Mouse (Mus musculus): Measurements from ENCODE around the gene Elmo2. TPM values are rescaled to one million over a fixed set of nuclear protein-coding genes. Genes with fewer than 3 reads are reported as not detected.

Gene Elmo2
- polyA plus RNA-seq, 1 experiment from 2014 or later, result 39.1 TPM

DNA sequence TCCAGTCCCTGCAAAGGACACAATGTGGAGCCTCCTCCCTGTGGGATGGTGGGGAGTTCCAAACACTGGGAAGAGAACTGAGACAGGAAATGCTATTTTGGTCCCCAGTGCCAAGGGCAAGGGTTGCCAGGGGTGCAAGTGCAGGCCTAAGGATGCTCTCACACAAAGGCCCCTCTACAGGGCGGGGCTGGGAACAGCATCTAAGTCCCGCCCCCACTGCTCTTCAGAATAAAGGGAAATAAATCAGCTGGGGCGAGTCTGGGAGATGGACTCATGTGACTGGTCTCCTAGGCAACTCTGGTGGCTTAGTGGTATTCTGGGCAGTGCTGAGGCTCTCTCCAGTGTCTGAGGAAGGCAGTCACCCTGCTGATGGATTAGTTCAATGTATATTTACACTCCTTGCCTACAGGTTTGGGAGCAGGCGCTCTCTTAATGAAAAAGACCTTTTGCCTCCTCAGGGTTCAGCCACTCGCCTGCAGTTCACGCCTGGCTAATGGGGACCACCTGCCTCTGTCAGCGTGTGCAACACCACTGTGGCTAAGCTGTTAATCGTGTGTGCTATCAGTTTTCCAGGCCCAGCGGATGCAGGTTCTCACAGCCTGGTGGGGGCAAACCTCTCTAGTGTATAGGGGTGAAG lies 9.3 kb downstream of the Elmo2 start:
- WGBS (ENCODE audit: missing documents), result 44% methylated on average over 9 of the region's 9 CpGs
- H3K4me3 ChIP-seq (ENCODE audit: inconsistent target), result no peak overlapping the region
- peak overlapping the region; percentile 94 for H3K27ac ChIP-seq
- peaks cover 29% of the 10 kb centered on the region for H3K79me2 ChIP-seq (ENCODE audit: inconsistent target)
- H3K36me3 ChIP-seq (ENCODE audit: inconsistent target), result peaks cover 44% of the 10 kb centered on the region

DNA sequence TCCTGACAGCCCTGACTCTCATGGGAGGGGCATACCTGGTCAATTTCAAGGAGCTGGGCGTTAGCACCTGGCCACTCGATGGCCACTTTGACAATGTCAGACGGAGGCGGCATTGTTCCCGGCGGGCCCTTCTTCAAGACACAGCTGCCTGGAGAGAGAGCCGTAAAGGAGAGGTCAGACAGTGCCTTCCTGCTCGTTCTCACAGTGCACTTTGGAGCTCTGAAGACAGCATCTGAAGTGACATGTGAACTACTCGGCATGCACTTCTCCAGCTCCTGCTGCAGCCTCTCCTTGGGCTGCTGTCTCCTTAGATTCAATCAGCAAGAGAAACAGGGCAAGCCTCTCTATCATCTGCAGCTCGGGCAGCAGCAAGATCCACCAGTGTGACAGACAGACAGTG lies 10.1 kb downstream of the Elmo2 start:
- H3K79me2 ChIP-seq (ENCODE audit: inconsistent target), result peaks cover 25% of the 10 kb centered on the region
- 94% methylated on average over 10 of the region's 10 CpGs for WGBS (ENCODE audit: missing documents)
- peak overlapping the region; percentile 94; the same call in 1 of the 2 replicates for H3K27ac ChIP-seq
- peaks cover 51% of the 10 kb centered on the region for H3K36me3 ChIP-seq (ENCODE audit: inconsistent target)
- H3K4me3 ChIP-seq (ENCODE audit: inconsistent target), result no peak overlapping the region

DNA sequence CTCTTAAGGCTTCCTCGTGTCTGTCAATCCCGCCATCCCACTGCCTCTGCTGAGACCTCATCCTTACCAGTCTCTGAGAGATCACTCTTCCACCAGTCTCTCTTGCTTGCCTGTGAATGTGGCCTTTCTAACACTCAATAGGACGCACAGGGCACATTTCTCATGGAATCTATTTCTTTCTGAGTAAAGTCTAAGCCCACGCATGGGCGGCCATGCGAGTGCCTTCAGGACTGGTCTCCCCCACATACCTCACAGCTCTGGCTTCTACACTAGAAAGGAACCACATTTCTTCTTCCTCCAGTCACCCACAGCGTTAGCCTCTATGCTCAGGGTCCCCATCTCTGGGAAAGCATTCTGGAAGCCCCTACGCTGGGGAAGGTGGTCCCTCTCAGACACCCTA lies 12.1 kb downstream of the Elmo2 start:
- 96% methylated on average over 7 of the region's 8 CpGs for WGBS (ENCODE audit: missing documents)
- no peak overlapping the region for H3K27ac ChIP-seq
- H3K4me3 ChIP-seq (ENCODE audit: inconsistent target), result no peak overlapping the region
- H3K36me3 ChIP-seq (ENCODE audit: inconsistent target), result peaks cover 71% of the 10 kb centered on the region
- H3K79me2 ChIP-seq (ENCODE audit: inconsistent target), result peaks cover 25% of the 10 kb centered on the region

DNA sequence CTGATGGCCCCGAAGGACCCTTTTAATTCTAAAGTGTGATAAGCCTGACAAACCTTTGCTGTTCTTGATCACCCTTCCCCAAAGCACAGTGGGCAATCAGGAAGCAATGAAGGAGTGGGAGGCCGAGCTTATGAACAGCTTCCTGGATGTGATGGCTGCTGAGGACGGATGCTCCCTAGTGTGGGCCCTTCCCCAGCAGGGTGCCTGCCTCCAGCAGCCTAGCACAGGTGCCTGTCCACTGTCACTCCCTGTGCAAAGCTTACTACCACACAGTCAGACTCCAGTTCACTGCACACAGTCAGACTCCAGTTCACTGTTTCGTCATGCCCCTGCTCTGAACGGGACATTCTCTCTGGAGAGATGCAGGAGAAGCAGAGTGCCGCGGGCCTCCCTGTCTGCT lies 13.9 kb downstream of the Elmo2 start:
- H3K4me3 ChIP-seq (ENCODE audit: inconsistent target), result no peak overlapping the region
- WGBS (ENCODE audit: missing documents), result 88% methylated on average over 7 of the region's 7 CpGs
- H3K79me2 ChIP-seq (ENCODE audit: inconsistent target), result peaks cover 18% of the 10 kb centered on the region
- H3K36me3 ChIP-seq (ENCODE audit: inconsistent target), result peaks cover 82% of the 10 kb centered on the region
- H3K27ac ChIP-seq, result no peak overlapping the region

DNA sequence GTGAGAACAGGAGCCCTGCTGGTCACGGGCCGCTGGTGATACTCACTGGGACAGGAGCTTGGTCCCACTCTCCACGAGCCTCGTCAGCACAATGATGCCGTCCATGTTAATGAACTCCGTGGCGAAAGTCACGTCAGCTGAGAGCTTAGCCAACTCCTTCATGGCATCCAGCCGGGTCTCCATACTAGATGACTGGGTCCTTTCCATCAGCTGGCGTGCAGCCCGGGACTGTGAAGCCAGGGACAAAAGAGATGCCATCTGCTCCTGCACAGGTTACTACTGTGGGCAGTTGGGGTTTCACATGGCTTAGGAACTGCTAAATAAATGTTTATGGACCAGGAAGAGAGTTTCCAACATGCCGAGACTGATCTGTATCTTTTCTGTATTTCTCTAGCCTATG lies 14.7 kb downstream of the Elmo2 start:
- H3K4me3 ChIP-seq (ENCODE audit: inconsistent target), result no peak overlapping the region
- 94% methylated on average over 12 of the region's 12 CpGs for WGBS (ENCODE audit: missing documents)
- H3K27ac ChIP-seq, result no peak overlapping the region
- H3K79me2 ChIP-seq (ENCODE audit: inconsistent target), result peaks cover 12% of the 10 kb centered on the region
- H3K36me3 ChIP-seq (ENCODE audit: inconsistent target), result peaks cover 88% of the 10 kb centered on the region

DNA sequence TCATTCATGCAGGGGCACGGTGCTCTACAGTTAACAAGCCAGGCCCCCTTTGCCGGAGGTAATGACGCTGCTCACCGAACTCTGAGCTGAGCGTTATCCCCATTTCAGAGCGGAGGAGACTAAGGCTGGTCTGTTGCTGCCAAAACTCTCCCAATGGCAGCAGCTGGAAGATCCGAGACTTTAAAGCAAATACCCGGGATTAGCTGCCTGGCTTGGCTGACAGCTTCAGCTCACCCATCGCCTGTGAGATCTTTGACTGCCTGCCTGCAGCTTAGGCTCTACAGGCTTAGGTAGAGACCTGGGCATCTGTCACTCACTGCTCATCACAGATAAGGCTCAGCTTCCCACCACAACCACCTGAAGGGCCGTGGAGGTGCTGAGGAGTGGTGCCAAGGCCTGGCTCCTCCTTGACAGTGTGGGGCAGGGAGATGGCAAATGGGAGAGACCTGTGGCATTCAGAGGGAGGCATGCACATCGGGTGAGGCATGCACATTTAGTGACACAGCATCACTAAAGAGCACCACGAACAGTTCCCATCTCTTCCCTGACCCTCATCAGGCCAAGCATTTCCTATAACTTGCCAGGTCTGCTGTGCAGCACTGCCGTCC lies 15.4 kb downstream of the Elmo2 start:
- H3K27ac ChIP-seq, result no peak overlapping the region
- H3K4me3 ChIP-seq (ENCODE audit: inconsistent target), result no peak overlapping the region
- WGBS (ENCODE audit: missing documents), result 94% methylated on average over 13 of the region's 13 CpGs
- H3K36me3 ChIP-seq (ENCODE audit: inconsistent target), result peaks cover 90% of the 10 kb centered on the region
- H3K79me2 ChIP-seq (ENCODE audit: inconsistent target), result peaks cover 5% of the 10 kb centered on the region

DNA sequence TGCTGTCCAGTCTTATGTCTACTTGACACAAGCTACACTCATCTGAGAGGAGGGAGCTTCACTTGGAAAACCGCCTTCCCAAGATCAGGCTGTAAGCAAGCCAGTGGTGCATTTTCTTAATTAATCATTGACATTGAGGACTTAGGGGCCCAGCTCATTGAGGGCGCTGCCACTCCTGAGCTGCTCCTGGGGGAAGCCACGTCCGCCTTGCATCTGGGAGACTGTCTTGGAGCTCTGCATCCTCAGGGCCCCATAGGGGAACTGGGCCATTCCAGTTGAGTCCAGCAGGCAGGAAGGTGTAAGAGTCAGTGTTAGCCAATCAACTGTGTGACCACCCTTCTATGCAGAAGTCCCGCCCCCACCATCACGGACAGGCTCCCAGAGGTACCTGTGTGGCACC lies 18.5 kb downstream of the Elmo2 start:
- H3K36me3 ChIP-seq (ENCODE audit: inconsistent target), result peaks cover 87% of the 10 kb centered on the region
- H3K27ac ChIP-seq, result no peak overlapping the region
- H3K4me3 ChIP-seq (ENCODE audit: inconsistent target), result no peak overlapping the region
- no peaks in the 10 kb centered on the region for H3K79me2 ChIP-seq (ENCODE audit: inconsistent target)
- WGBS (ENCODE audit: missing documents), result 94% methylated on average over 3 of the region's 6 CpGs

DNA sequence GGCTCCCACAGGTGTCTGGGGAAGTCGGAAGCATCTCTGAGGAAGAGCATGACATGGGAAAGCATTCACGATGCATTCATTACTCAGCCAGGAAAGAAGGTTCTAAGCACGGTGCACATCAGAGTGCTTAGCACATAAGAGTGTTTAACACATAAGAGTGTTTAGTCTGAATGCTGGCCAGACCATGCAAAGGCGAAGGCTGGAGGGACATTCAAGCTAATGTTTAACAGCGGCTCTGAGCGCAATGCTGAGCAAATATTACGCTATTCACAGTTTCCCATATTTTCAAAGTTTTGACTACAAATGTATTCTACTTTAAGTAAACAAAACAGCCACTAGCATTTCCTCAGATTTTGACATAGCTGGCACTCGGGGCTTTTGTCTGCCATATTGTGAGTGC lies 20.8 kb downstream of the Elmo2 start:
- no peak overlapping the region for H3K27ac ChIP-seq
- WGBS (ENCODE audit: missing documents), result 94% methylated on average over 7 of the region's 8 CpGs
- no peak overlapping the region for H3K4me3 ChIP-seq (ENCODE audit: inconsistent target)
- H3K36me3 ChIP-seq (ENCODE audit: inconsistent target), result peaks cover 78% of the 10 kb centered on the region
- H3K79me2 ChIP-seq (ENCODE audit: inconsistent target), result no peaks in the 10 kb centered on the region

DNA sequence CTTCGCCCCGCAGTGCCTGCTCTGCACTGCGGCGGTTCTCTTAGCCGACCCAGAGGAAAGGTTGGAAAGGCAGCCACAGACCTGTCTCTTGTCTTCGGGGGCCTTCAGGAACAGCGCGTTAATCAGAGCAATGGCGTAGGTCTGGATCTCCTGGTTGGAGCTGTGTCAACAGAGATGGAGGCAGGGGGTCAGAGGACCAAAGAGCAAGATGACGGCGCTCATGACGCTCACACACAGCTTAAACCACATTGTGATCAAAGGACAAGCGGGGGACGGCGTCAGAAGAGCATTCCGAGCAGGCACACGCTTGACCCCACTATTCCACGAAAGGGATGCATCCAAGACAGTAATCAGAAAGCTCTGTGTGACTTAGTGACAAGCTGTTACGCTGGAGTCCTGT lies 21.5 kb downstream of the Elmo2 start:
- Histone ChIP-seq H3K4me3 (ENCODE audit: inconsistent target) (no peak overlapping the region), H3K79me2 (ENCODE audit: inconsistent target) (no peaks in the 10 kb centered on the region), H3K36me3 (ENCODE audit: inconsistent target) (peaks cover 72% of the 10 kb centered on the region), H3K27ac (no peak overlapping the region)
- 96% methylated on average over 18 of the region's 19 CpGs for WGBS (ENCODE audit: missing documents)

DNA sequence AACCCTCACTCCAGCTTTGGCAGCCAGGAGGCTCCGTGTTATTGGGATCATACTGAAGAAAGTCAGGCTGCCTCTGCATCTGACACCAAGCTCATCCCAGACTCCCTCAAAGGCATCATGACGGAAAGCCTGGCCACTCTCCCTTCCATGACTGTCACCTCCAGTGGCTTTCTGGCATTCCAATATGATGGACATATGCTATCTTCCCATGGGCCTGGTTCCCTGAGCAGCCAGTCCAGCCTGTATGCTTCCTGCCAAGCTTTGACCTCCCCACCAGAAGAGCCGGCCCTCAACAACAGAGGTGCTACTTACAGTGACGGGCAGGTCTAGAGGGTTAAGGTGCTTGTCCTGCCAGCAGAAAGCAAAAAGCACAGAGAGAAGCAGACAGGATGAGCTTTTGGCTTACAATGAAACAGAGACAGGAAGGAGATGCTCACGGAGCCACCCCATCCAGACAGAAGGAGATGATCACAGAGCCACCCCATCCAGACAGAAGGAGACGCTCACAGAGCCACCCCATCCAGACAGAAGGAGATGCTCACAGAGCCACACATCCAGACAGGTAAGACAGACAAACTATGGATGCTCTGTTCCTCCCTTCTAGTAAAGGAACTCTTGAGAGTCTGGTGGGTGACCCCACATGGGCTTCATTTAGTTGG lies 22.8 kb downstream of the Elmo2 start:
- 92% methylated on average over 6 of the region's 6 CpGs for WGBS (ENCODE audit: missing documents)
- Histone ChIP-seq H3K4me3 (ENCODE audit: inconsistent target) (no peak overlapping the region), H3K79me2 (ENCODE audit: inconsistent target) (no peaks in the 10 kb centered on the region), H3K27ac (no peak overlapping the region), H3K36me3 (ENCODE audit: inconsistent target) (peaks cover 69% of the 10 kb centered on the region)

DNA sequence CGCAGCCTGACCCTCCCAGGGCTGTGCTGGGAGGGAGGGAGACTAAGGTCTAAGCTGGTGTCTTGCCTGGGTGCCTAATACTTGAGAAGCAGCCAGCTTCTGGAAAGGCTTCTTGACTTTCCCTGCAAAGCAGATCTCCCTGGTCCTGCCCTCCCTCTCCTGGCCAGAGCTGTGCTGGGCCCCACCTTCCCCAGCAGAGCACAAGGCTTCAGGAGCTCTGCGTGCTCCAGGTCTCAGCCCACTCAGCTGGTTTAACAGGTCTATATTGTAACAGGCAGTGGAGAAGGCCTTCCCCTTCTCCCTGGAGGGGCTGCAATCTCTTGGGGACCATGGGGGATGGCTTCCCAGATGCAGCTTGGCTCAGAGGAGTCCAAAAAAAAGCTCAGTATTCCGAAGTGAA lies 24.9 kb downstream of the Elmo2 start:
- H3K79me2 ChIP-seq (ENCODE audit: inconsistent target), result no peaks in the 10 kb centered on the region
- peaks cover 78% of the 10 kb centered on the region for H3K36me3 ChIP-seq (ENCODE audit: inconsistent target)
- H3K4me3 ChIP-seq (ENCODE audit: inconsistent target), result no peak overlapping the region
- no peak overlapping the region for H3K27ac ChIP-seq
- WGBS (ENCODE audit: missing documents), result 94% methylated on average over 3 of the region's 3 CpGs

DNA sequence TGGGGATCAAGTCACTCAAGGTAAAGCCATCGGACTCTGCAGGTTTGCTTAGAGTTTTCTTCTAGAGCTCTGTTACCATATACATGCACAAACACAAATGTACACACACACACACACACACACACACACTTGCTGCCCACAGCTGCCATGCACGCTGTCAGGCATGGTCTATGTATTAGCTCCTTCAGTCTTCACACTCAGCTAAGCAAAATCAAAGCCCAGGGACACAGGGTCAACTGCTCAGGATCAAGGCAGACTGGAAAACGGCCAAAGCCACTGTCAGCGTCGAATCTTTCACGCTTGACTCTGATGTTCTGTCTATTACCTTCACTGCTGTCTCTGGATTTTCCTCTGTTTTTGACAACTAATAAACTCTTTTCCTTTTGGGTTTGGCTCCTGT lies 25.4 kb downstream of the Elmo2 start:
- 88% methylated on average over 6 of the region's 6 CpGs for WGBS (ENCODE audit: missing documents)
- H3K79me2 ChIP-seq (ENCODE audit: inconsistent target), result no peaks in the 10 kb centered on the region
- no peak overlapping the region for H3K27ac ChIP-seq
- H3K36me3 ChIP-seq (ENCODE audit: inconsistent target), result peaks cover 78% of the 10 kb centered on the region
- H3K4me3 ChIP-seq (ENCODE audit: inconsistent target), result no peak overlapping the region

DNA sequence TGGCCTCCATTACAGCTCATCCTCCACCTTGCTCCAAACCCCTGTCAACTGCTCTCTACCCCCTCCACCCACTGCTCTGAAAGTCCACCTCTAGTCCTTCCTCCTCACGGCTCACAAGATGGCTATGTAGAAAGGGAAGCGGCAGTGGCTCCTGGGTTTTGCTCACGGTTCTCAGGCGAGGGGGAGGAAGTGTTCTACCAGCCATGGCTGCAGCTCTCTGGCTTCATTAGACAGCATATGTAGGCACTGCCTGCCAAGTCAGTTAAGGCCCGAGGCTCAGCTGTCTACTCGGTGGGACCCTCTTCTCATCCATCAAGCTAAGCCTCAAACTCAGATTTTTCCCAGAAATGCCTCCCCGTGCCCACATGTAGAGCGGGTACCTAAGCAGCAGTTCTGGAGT lies 25.9 kb downstream of the Elmo2 start:
- WGBS (ENCODE audit: missing documents), result 47% methylated on average over 7 of the region's 8 CpGs
- Histone ChIP-seq H3K79me2 (ENCODE audit: inconsistent target) (no peaks in the 10 kb centered on the region), H3K27ac (no peak overlapping the region), H3K4me3 (ENCODE audit: inconsistent target) (no peak overlapping the region), H3K36me3 (ENCODE audit: inconsistent target) (peaks cover 78% of the 10 kb centered on the region)

DNA sequence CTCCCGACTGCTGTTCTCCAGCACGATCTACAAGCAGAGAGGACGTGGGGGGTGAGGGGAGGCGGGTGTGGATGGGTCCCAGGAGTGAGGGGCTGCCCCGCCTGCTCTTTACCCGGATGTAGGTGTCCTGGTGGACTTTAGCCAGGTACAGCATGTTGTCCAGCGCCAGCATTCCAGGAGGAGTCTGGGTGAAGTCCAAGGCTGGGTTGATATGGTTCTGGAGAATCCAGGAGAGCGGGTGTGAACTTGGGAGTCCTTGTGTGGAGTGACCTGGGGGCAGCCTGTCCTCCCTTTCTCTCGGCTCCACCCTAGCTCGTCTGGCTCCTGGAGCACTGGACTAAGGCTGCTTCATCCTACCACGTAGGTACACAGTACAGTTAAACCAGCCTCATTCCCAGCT lies 28.9 kb downstream of the Elmo2 start:
- H3K4me3 ChIP-seq (ENCODE audit: inconsistent target), result no peak overlapping the region
- no peaks in the 10 kb centered on the region for H3K79me2 ChIP-seq (ENCODE audit: inconsistent target)
- 88% methylated on average over 11 of the region's 11 CpGs for WGBS (ENCODE audit: missing documents)
- peaks cover 76% of the 10 kb centered on the region for H3K36me3 ChIP-seq (ENCODE audit: inconsistent target)
- H3K27ac ChIP-seq, result no peak overlapping the region

DNA sequence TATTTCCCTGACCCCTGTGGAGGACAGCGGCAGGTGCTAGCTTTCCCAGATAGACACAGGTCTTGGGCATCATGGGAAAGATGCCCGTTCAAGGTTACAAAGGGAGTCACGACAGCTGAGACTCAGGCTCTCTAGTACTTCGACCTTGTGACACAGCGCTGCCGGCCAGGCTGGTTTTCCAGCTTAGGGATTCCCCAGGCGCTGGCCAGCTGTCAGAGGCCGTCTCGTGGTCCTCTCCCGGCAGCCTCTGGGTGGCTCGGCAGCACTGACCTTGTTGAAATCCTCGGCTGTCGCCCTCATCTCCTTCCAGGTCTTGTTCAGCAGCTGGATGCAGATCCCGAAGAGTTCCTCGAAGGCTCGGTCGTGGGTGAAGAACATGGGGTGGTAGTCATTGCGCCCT lies 29.7 kb downstream of the Elmo2 start:
- no peaks in the 10 kb centered on the region for H3K79me2 ChIP-seq (ENCODE audit: inconsistent target)
- no peak overlapping the region for H3K27ac ChIP-seq
- WGBS (ENCODE audit: missing documents), result 93% methylated on average over 15 of the region's 18 CpGs
- peaks cover 71% of the 10 kb centered on the region for H3K36me3 ChIP-seq (ENCODE audit: inconsistent target)
- no peak overlapping the region for H3K4me3 ChIP-seq (ENCODE audit: inconsistent target)
